Mouse (Mus musculus): ENCODE measurements at regions not wholly inside any gene's neighbourhood (a gene's known extent, or its start where the extent isn't known, plus 50 kb on each side); places are given as distances from the start of the nearest gene placed in this dataset.

DNA sequence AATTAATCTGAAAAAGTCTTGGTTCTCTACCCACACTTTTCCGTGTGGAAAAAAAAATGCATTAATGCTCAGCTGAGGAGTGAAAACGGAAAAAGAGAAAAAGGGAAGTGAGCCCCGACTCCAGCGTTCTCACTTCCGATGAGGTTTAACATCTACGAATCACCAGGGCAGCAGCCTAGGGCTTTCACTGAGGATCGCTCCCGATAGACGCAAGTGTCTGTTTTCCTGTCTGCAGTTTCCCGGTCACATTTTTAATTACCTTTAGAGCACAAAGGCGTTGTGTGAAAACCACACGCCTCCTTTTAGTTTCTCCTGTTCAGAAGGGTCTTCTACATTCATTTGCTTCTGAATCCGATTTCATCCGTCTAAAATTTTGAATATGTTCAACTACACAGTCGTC lies 179.2 kb upstream of the Otx2 start:
- no peak for DNase-seq (ENCODE audit: extremely low spot score in 1 of 2, low spot score in 1 of 2)

DNA sequence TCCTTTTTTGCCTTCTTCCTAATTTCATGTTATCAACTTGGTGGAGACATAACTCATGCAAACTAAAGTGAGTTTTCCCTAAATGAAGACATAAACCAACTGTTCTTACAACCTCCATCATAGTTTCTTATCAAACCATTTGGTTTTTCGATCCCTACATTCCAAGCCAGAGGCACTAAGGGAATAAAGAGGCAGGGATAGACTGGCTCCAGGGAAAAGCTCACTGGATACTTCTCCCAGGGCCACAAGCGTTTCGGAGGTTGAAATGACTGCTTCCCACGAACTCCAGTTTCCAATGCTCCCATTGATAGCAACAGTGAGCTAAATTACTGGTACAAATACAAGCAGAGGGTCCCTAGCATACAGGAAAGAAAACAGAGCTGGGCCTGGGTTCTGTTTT lies 178.4 kb upstream of the Otx2 start:
- no peak for DNase-seq (ENCODE audit: extremely low spot score in 1 of 2, low spot score in 1 of 2)

DNA sequence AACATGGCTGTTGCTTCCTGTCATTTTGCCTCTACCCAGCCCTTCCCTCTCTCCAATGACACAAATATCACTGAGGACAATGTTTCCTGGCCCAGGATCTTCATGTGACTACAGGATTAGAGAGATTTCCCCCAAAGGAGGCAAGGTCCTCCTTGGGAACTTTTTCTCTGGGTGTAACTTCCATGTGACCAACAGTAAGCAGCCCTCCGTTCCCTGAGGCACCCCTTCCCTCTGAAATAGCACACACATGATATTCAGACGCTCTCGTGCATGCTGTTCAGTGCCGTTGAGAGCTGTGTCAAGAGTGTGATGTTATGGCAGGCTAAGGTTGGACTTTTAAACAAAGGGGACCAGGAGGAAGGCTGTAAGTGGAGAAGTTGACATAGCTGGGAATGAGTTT lies 169.2 kb upstream of the Otx2 start:
- DNase-seq (ENCODE audit: extremely low spot score in 1 of 2, low spot score in 1 of 2) = no peak

DNA sequence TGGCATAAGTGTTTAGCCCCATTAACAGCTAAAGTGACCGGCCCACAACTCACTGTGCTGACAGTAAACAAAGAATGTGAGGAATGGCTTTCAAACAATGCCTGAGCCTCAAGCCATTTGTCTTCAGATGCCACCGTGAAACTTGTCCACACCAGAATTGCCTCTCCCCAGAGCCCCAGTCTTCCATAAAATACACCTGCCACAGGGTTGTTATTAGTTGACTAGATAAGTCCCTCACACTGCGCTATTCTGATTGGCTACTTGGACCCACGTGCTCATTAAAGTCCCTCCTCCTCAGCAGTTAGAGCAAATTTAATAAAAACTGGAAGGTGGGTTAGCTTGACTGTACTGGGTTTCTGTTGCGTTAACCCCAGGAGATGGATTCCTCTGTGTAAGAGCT lies 167.7 kb upstream of the Otx2 start:
- DNase-seq (ENCODE audit: extremely low spot score in 1 of 2, low spot score in 1 of 2) = no peak

DNA sequence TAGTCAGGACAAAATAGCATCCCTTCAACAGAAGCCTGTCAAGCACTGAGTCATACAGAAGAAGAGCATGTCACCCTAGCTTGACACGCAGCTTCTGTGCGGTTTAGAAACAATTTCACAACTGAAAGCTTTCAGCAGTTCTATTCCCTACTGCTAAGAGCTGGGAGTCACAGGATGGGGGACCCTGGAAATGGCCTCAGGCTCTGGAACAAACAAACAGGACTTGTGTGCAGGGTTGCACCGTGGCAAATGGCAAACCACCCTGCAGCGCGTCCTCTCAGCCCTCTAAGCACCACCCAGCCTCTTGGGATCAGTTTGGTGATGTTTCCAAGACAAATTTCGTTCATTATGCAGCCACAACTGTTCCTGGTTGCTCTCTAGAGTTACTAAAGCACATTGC lies 163.6 kb upstream of the Otx2 start:
- no peak for DNase-seq (ENCODE audit: extremely low spot score in 1 of 2, low spot score in 1 of 2)

DNA sequence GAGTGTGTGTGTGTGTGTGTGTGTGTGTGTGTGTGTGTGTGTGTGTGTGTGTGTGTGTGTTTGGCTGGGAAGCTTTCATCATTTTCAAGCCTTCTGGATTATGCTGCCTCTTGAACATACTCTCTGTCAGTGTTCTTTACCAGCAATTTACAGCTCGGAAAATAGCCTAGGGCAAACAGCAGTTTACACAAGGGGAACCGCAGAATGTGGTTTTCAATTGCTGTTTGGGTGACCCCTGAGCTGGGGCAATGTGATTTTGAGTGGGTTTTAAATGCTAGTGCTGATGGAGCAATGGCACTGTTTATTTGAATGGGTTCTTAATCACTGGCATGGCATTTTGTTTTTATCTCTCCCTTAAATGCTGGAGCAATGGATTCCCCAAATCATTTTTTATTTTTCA lies 162.5 kb upstream of the Otx2 start:
- no peak for DNase-seq (ENCODE audit: extremely low spot score in 1 of 2, low spot score in 1 of 2)

DNA sequence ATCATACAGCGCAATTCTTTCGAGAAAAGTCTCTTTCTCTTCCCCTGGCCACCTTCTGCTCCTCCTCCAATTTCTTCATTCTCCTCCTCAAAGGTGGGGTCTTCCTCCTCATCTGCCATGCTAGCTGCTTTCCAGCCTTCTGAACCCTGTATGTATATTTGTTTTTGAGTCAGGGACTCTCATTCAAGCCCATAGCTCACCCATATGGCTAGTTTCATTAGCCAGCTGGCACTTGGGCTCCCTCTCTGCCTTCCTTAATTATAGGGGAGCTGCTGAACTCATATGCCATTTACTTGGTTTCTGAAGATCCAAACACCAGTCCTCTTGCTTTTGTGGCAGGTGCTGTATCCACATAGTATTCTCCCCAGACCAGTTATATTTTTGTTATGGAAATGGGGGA lies 160.8 kb upstream of the Otx2 start:
- DNase-seq (ENCODE audit: extremely low spot score in 1 of 2, low spot score in 1 of 2) = no peak

DNA sequence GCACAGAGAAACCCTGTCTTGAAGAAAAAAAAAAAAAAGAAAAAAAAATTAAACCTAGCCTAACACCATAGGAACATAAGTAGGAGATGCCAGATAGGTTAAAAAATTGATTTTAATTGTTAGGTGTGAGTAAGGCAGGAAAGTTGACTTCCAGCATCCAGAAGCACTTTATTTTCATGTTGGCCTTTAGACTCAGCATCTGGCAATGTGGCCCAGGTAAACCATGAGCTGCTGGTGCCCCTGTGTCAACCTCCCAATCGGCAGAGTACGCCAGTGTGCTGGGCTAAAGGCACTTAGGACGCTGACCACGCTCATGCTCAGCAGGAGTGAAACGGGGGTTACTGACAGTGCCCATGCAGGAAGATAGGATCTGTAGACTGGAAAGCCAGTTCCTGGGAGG lies 152.8 kb upstream of the Otx2 start:
- no peak for DNase-seq (ENCODE audit: extremely low spot score in 1 of 2, low spot score in 1 of 2)

DNA sequence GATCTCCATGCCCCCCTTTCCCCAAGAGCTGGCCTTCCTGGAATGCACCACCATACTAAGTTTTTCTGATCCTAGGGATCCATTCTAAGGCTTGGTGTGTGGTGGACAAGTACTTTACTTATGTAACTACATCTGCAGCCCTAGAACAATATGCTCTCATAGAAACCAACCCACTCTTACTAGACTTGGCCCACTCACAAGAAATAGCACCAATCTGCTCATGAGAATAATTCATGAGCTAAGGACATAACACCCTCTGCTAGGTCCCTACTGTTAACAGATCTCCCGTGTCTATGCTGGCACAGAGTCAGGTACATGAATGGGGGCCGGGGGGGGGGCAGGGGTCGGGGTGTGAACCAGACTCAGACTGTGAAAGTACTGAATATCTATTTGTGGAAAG lies 150.8 kb upstream of the Otx2 start:
- DNase-seq (ENCODE audit: extremely low spot score in 1 of 2, low spot score in 1 of 2) = no peak

DNA sequence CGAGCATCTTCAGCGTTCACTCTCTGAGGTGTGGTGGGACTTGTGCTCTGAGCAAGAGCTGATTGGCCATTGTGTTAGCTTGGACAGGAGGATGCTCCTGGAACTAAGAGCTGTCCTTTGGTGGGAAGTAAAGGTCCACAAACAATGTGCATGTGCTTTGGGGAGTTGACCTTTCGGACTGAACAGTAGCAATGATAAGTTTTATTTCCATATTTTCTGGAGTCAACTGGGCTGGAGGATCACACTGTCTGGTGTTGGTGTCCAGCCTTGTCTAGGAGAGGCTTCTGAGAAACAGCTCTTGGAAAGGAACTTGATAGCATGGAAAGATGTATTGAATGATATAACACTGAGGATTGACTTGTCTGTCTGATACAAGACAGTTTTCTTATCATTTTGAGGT lies 142.3 kb upstream of the Otx2 start:
- DNase-seq (ENCODE audit: extremely low spot score in 1 of 2, low spot score in 1 of 2) = no peak

DNA sequence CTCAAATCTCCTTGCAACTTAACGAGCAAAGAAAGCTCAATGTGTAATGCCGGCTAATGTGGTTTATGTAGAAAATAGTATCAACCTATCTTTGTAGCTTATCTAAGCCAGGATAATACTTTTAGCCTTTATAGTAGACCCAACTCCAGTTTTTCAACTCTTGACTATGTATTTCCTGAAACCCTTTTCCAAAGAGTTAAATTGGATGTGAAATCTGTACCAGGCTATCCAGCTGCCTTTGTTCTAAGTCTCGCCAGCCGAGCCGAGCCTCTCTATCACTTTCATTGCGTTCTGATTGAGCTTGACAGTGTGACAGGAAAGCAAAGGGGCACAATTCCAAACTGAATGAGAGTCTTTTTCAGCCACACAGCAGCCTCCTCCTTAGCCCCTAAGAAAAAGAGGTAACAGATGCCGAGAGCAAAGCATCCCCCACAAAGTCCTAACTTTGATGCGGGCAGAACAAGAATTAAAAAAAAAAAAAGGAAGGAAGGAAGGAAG lies 141.7 kb upstream of the Otx2 start:
- no peak for DNase-seq (ENCODE audit: extremely low spot score in 1 of 2, low spot score in 1 of 2)

DNA sequence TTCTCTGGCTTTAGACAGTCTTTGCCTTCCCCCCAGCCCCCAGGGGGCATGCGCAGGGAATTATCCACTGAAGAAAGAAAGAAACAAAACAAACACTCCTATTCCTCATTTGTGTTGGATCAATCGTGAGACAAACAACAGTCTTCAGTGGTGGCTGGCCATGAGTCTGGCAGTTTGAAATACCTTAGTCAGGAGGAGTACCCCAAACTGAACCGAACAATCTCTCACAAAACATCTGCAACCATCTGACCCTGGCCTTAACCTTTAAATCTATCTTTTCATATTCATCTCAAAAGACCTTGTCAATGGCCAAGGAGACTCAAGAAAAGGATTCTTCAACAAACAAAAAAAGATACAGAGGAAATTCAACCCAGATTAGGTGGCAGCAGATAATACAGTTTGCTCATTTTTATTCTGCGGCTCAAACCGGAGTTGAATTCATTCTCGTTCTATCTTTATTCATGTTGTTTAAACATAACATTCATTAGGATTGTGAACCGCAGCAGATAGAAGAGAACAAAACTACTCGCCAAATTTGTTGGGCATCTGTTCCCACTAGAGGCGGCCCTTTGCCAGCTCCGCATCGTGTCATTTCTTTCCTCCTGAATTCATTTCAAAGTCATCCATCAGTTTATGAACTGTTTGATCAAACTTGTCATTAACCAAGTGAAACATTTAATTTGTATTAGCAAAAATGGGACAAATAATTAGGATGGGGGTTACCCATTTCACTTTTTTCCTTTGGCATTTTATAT lies 139.3 kb upstream of the Otx2 start:
- peak in 1 of 2 experiments; percentile 28 for DNase-seq (ENCODE audit: extremely low spot score in 1 of 2, low spot score in 1 of 2)

DNA sequence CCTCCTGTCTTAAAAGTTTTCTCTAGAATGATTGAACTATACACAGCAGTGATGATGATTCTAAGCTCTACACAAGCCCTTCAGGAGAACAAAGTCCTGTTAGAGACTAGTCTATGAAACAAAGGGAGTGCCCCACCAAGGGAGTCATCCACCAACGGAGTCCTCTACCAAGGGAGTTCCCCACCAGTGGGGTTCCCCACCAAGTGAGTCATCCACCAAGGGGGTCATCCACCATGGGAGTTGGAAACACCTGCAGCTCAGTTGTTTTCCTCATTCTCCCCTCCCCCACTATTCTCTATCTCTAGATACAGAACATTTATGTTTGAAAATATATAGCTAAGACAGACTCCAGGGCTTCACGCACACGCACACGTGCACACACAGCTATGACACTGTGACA lies 130.5 kb upstream of the Otx2 start:
- DNase-seq (ENCODE audit: extremely low spot score in 1 of 2, low spot score in 1 of 2) = no peak

DNA sequence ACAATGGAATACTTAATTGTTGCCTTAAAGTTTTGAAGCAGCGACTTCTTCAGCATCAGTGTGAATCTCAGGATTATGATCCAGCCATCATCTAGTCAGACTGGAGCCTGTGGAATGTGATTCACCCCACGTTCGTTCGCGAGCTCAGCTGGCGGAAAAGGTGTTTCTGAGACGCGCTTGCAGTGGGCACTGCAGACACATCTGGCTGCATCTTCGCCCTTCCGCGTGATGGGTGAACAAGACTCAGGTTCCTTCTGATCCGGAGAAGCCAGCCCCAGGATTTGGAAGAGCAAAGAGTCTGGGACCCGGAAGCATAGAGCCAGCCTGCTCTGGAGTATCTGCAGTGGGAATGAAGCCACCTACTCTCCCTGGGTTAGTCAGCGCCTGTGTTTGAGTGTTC lies 127.7 kb upstream of the Otx2 start:
- DNase-seq (ENCODE audit: extremely low spot score in 1 of 2, low spot score in 1 of 2) = no peak

DNA sequence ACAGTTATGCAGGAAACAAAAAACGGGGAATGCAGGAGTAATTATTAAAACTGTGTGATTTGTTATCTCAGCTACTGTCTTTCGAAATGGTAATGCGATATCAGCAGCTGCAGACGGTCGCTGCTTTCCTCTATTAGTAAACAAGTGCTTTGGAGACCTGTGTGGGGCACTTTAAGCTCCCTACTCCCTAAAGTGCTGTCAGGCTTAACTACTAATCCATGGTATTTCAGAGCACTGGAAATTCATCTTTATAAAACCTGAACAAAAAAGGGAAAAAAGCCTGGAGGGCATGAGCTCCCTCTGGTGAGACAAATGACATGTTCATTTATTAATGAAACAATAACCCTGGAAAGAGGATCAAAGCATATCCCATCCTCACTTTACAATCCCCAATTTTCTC lies 127.2 kb upstream of the Otx2 start:
- no peak for DNase-seq (ENCODE audit: extremely low spot score in 1 of 2, low spot score in 1 of 2)

DNA sequence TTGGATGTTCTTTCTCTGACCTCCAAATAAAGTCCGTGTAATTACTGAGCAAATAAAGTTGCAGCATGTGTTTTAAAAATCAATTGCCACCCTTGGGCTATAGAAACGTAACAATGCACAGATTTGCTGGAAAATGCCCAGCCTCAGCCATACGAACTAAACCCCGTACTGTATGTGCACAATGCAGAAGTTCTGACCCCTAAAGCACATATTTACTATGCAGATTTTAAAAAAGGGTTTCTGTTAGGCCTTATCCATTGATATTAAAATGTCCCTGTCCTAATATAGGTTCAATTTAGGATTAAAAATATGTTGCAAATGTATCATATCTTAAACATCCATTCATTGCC lies 126.5 kb upstream of the Otx2 start:
- no peak for DNase-seq (ENCODE audit: extremely low spot score in 1 of 2, low spot score in 1 of 2)

DNA sequence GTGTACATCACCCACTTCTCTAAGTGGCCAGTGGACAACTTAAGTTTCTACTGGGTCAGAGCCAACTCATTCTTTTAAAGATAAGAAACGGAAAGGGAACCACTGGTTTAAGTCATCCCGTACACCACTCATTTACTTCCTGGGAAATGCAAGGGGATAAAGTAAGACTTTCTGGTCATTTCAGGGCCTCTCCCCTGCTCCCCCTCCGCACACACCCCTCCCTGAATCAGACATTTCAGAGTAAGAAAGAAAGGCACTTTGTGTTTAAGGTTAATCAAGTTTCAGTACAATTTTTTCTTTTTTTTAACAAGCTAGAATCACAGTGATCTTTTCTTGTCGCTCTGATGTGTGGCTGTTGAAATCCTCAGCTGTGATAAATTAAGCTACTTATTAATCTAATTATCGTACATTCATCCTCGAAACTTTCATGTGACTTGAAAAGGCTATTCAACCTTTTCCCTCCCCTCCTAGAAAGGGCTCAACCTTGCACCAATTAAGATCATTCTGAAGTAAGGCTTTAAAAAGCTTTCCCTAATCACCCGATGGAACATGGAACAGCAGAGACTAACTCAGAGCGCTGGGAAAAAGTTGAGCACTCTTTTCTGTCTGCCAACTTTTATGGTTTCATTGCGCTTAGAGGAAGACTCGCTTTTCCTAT lies 126.0 kb upstream of the Otx2 start:
- no peak for DNase-seq (ENCODE audit: extremely low spot score in 1 of 2, low spot score in 1 of 2)

DNA sequence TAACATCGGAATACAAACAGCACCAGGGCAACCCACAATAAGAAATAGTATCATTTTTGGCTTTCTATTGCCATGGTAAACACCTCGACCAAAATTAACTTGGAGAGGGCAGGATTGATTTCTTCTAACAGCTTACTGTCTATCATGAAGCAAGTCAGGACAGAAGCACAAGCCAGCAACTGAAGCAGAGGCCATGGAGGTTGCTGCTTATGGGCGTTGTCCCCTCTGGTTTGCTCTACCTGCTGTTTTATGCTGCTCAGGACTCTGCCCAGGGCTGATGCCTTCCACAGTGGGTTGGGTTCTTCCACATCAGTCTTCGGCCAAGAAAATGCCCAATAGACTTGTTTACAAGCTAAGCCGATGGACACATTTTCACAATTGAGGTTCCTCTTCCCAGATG lies 117.9 kb upstream of the Otx2 start:
- no peak for DNase-seq (ENCODE audit: extremely low spot score in 1 of 2, low spot score in 1 of 2)

DNA sequence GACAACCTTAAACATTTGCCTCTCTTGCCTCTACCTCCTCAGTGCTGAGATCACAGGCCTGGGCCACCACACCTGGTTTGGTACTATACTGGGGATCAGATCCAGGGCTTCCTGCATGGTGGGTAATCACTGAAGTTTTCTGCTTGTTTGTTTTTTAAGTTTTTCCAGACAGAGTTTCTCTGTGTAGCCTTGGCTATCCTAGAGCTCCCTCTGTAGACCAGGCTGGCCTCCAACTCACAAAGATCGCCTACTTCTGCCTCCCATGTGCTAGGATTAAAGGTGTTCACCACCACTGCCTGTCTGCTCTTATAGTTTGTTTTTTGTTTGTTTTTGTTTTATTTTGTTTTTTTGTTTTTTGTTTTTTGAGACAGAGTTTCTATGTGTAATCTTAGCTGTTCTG lies 105.7 kb upstream of the Otx2 start:
- no peak for DNase-seq (ENCODE audit: extremely low spot score in 1 of 2, low spot score in 1 of 2)

DNA sequence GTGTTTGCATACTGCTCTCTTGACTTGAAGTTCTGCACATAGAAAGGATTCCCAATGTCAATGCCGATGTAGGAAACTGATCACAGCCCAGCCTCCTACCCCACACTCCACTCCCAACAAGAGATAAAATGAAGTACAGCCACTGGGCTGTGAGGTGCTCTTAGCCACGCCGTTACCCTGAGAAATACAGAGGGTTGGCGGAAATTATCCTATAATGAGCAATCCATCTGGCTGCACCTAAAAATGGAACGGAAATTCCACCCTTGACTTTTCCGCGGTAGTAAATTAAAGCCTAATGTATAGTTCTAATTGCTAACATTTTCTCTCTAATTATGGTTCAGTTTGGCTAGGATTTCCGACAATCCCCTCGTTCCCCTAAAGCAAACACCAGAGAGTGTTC lies 97.2 kb upstream of the Otx2 start:
- no peak for DNase-seq (ENCODE audit: extremely low spot score in 1 of 2, low spot score in 1 of 2)

DNA sequence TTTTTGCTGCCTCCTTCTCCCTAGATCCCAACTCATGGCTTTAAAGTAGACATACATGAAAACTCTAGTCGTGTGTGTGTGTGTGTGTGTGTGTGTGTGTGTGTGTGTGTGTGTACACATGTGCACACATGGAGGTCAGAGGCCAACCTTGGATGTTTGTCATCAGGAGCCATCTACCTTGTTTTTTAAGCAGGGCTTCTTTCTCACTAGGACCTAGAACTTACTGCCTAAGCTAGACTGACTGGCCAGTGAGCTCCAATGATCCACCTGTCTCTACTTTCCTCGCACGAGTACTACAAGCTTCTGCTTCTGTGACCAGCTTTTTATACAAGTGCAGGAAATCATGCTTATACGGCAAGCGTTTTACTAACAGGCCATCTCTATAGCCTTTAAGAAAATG lies 89.1 kb upstream of the Otx2 start:
- no peak for DNase-seq (ENCODE audit: extremely low spot score in 1 of 2, low spot score in 1 of 2)

DNA sequence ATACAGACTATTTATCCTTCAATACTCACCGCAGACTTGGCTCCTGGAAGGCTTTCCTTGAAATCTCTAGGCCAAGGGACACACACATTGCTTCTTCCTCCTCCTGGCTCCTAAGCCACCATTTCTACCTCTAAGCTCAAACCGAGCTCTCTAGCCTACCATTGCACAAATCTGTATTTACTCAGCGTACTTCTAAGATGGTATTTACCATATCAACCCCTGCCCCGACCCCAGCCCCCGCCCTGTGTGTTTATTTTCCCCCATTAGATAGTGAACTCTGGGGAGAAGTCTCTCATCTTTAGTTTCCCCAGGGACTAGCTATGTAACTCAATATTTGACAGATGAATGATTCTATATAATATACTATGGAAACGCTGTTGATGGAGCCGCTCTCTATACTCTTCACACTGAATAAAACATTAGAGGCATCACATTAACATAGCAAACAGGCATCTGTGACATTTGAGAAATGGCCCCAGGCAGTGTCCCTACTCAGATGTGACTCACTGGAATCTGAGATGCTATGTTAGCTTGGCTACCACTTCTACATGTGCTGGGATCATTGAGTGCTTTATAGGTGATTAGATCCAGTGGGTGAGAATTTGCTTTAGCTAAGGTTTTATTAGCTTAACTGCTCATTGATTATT lies 87.5 kb upstream of the Otx2 start:
- no peak for DNase-seq (ENCODE audit: extremely low spot score in 1 of 2, low spot score in 1 of 2)
